Mouse (Mus musculus): ENCODE results near the gene Smarca1.

Gene Smarca1

GRCm38 (mm10) chrX:47892431-47893024, at the start of gene Smarca1:
Smarca1 (minus strand) TSS chrX:47892974.
- no peak for DNase-seq (ENCODE audit: low spot score)

GRCm38 (mm10) chrX:47937740-47938139, 45.0 kb upstream of the Smarca1 start:
- peak; percentile 7 for DNase-seq (ENCODE audit: low spot score)

GRCm38 (mm10) chrX:47936885-47937284, 44.1 kb upstream of the Smarca1 start:
- DNase-seq (ENCODE audit: low spot score), result no peak

- DNase-seq (ENCODE audit: low spot score), result no peak
Measured at GRCm38 (mm10) chrX:47934352-47934751, 41.6 kb upstream of the Smarca1 start.

- no peak for DNase-seq (ENCODE audit: low spot score)
Measured at GRCm38 (mm10) chrX:47930449-47930848, 37.7 kb upstream of the Smarca1 start.

GRCm38 (mm10) chrX:47927981-47928380, 35.2 kb upstream of the Smarca1 start:
- DNase-seq (ENCODE audit: low spot score), result no peak

GRCm38 (mm10) chrX:47920541-47920940, 27.8 kb upstream of the Smarca1 start:
- DNase-seq (ENCODE audit: low spot score), result no peak

GRCm38 (mm10) chrX:47916831-47917230, 24.1 kb upstream of the Smarca1 start:
- DNase-seq (ENCODE audit: low spot score), result no peak

GRCm38 (mm10) chrX:47913543-47913938, 20.8 kb upstream of the Smarca1 start:
- no peak for DNase-seq (ENCODE audit: low spot score)

- DNase-seq (ENCODE audit: low spot score), result no peak
Measured at GRCm38 (mm10) chrX:47912904-47913542, 20.2 kb upstream of the Smarca1 start.

GRCm38 (mm10) chrX:47912306-47912792, 19.6 kb upstream of the Smarca1 start, which contains the start of gene Ocrl:
Ocrl (plus strand) TSS chrX:47912387.
- peak; percentile 64 for DNase-seq (ENCODE audit: low spot score)

GRCm38 (mm10) chrX:47891907-47892430, 805 bp downstream of the Smarca1 start:
- DNase-seq (ENCODE audit: low spot score), result peak; percentile 11

GRCm38 (mm10) chrX:47891243-47891906, 1.4 kb downstream of the Smarca1 start:
- DNase-seq (ENCODE audit: low spot score), result no peak

- no peak for DNase-seq (ENCODE audit: low spot score)
Measured at GRCm38 (mm10) chrX:47887401-47887800, 5.4 kb downstream of the Smarca1 start.

- no peak for DNase-seq (ENCODE audit: low spot score)
Measured at GRCm38 (mm10) chrX:47882813-47883212, 10.0 kb downstream of the Smarca1 start.

GRCm38 (mm10) chrX:47880052-47880451, 12.7 kb downstream of the Smarca1 start:
- DNase-seq (ENCODE audit: low spot score), result no peak

GRCm38 (mm10) chrX:47858544-47858943, 34.2 kb downstream of the Smarca1 start:
- DNase-seq (ENCODE audit: low spot score), result no peak

GRCm38 (mm10) chrX:47835835-47836195, 57.0 kb downstream of the Smarca1 start:
- no peak for DNase-seq (ENCODE audit: low spot score)

GRCm38 (mm10) chrX:47835098-47835834, 57.5 kb downstream of the Smarca1 start:
- DNase-seq (ENCODE audit: low spot score), result no peak

GRCm38 (mm10) chrX:47833431-47833830, 59.3 kb downstream of the Smarca1 start:
- no peak for DNase-seq (ENCODE audit: low spot score)

- no peak for DNase-seq (ENCODE audit: low spot score)
Measured at GRCm38 (mm10) chrX:47820566-47820965, 72.2 kb downstream of the Smarca1 start.

GRCm38 (mm10) chrX:47808717-47809116, 84.1 kb downstream of the Smarca1 start:
- no peak for DNase-seq (ENCODE audit: low spot score)

Measured in layer of hippocampus, adult 11-12 months (tissue).